Comparison of ENCODE assay signal across 19 mouse cellular contexts in genomic region chr7:101498385-101498784, GRCm38 (mm10).
A peak's percentile ranks its signal among the peaks of the same experiment; 100 is the strongest.
DNase-seq lines count a peak whose midpoint lies in the region; ATAC-seq and TF ChIP-seq lines count a peak whose summit lies in the region.
"Had no signal": no experiment of that assay in that cellular context is flagged by ENCODE, and none has a peak within 500 bp of the region (broad histone marks: within the 10 kb centered on the region; RNA-seq: fewer than 3 reads in every experiment).

No protein-coding gene starts in this region.

- ATAC-seq in liver, embryonic 16.5 days (ENCODE audit: low read depth), result no peak
- ATAC-seq in megakaryocyte progenitor cell, adult 5-6 weeks (replicated peaks; ENCODE audit: poor library complexity), result peak; percentile 56
- no peak for ATAC-seq in midbrain, embryonic 13.5 days
- ATAC-seq: forebrain, embryonic 15.5 days; hindbrain, embryonic 16.5 days had no signal

- H3K36me3 ChIP-seq in heart, adult 2 months (ENCODE audit: control insufficient read depth, insufficient read depth, low read length), result no peaks in the 10 kb centered on the region
- no peaks in the 10 kb centered on the region for H3K36me3 ChIP-seq in liver, embryonic 16.5 days (ENCODE audit: control insufficient read depth, insufficient read depth)
- H3K36me3 ChIP-seq in midbrain, embryonic 13.5 days, result no peaks in the 10 kb centered on the region
- H3K36me3 ChIP-seq: embryonic facial prominence, embryonic 12.5 days; forebrain, embryonic 15.5 days; heart, embryonic 13.5 days; hindbrain, embryonic 12.5 days had no signal

- intact Hi-C loops in heart, adult 2 months (cut with DNase I), result no loop called here
- intact Hi-C loops in heart, postnatal 25 days (cut with DNase I), result no loop called here

- no peak for TF ChIP-seq EP300 in heart, adult 2 months (IDR thresholded peaks at IDR 0.05; ENCODE audit: insufficient read depth, low read depth, low read length)

- TF ChIP-seq CTCF in heart, adult 2 months (IDR thresholded peaks at IDR 0.05), result no peak
- TF ChIP-seq CTCF in bone marrow, adult 2 months (IDR thresholded peaks at IDR 0.05; ENCODE audit: control insufficient read depth, insufficient read depth, low read length), result no peak

- no peak overlapping the region for H3K4me3 ChIP-seq in heart, adult 2 months
- H3K4me3 ChIP-seq in liver, embryonic 16.5 days (ENCODE audit: low read depth, low read length), result no peak overlapping the region
- H3K4me3 ChIP-seq in bone marrow, adult 2 months (replicated peaks; ENCODE audit: control insufficient read depth, low read depth, low read length), result no peak overlapping the region
- no peak overlapping the region for H3K4me3 ChIP-seq in midbrain, embryonic 13.5 days (replicated peaks)
- H3K4me3 ChIP-seq: embryonic facial prominence, embryonic 12.5 days; forebrain, embryonic 15.5 days; heart, embryonic 13.5 days; hindbrain, embryonic 12.5 days had no signal

- peaks cover 13% of the 10 kb centered on the region for H3K4me1 ChIP-seq in heart, adult 2 months (ENCODE audit: control insufficient read depth, insufficient read depth, low read length)
- H3K4me1 ChIP-seq in liver, embryonic 16.5 days (ENCODE audit: control insufficient read depth, low read depth, low read length), result no peaks in the 10 kb centered on the region
- peaks cover 18% of the 10 kb centered on the region for H3K4me1 ChIP-seq in bone marrow, adult 2 months (ENCODE audit: control insufficient read depth, insufficient read depth, low read length)
- H3K4me1 ChIP-seq in midbrain, embryonic 13.5 days (replicated peaks), result peaks cover 5% of the 10 kb centered on the region; the same call in 1 of the 2 replicates
- H3K4me1 ChIP-seq: embryonic facial prominence, embryonic 12.5 days; forebrain, embryonic 15.5 days; heart, embryonic 13.5 days; hindbrain, embryonic 12.5 days had no signal

- no peaks in the 10 kb centered on the region for H3K27me3 ChIP-seq in heart, adult 2 months (ENCODE audit: control insufficient read depth, insufficient read depth, low read length)
- no peaks in the 10 kb centered on the region; the same call in 1 of the 2 replicates for H3K27me3 ChIP-seq in liver, embryonic 16.5 days (ENCODE audit: control insufficient read depth, insufficient read depth, low read depth, low read length)
- 0 out of 2 replicates have a peak, but pooled peaks cover 9% of the 10 kb centered on the region for H3K27me3 ChIP-seq in midbrain, embryonic 13.5 days

- H3K4me2 ChIP-seq in liver, embryonic 16.5 days (ENCODE audit: low read depth, low read length), result no peak overlapping the region
- no peak overlapping the region for H3K4me2 ChIP-seq in midbrain, embryonic 13.5 days (replicated peaks)
- H3K4me2 ChIP-seq: embryonic facial prominence, embryonic 12.5 days; forebrain, embryonic 15.5 days; heart, embryonic 13.5 days; hindbrain, embryonic 12.5 days had no signal

- no peak for DNase-seq in heart, adult 2 months
- no peak for DNase-seq in heart, postnatal 25 days (ENCODE audit: low spot score)
- no peak for DNase-seq in liver
- DNase-seq: adrenal gland, adult 8-10 months; adrenal gland, postnatal 36 days; cerebellum, adult 11-12 months; cerebellum, adult 9-10 months; cerebellum, postnatal 25 days; gastrocnemius, postnatal 10 days; heart, postnatal 4 days had no signal

- peak overlapping the region; percentile 55 for H3K27ac ChIP-seq in heart, adult 2 months
- H3K27ac ChIP-seq in liver, embryonic 16.5 days (ENCODE audit: low read length), result peak overlapping the region; percentile 61
- H3K27ac ChIP-seq in bone marrow, adult 2 months (ENCODE audit: control insufficient read depth, insufficient read depth, low read depth, low read length, poor library complexity), result peak overlapping the region; percentile 87
- no peak overlapping the region for H3K27ac ChIP-seq in midbrain, embryonic 13.5 days
- H3K27ac ChIP-seq: embryonic facial prominence, embryonic 12.5 days; forebrain, embryonic 15.5 days; heart, embryonic 13.5 days; hindbrain, embryonic 12.5 days had no signal

- no peak overlapping the region for H3K9ac ChIP-seq in heart, adult 2 months (ENCODE audit: low read depth, low read length)
- H3K9ac ChIP-seq in liver, embryonic 16.5 days (ENCODE audit: low read depth, low read length), result no peak overlapping the region
- H3K9ac ChIP-seq in midbrain, embryonic 13.5 days (replicated peaks), result no peak overlapping the region
- H3K9ac ChIP-seq: embryonic facial prominence, embryonic 12.5 days; forebrain, embryonic 15.5 days; heart, embryonic 13.5 days; hindbrain, embryonic 12.5 days had no signal

- TF ChIP-seq POLR2A in heart, adult 2 months (IDR thresholded peaks at IDR 0.05; ENCODE audit: insufficient read depth, low read depth, low read length), result no peak
- no peak for TF ChIP-seq POLR2A in bone marrow, adult 2 months (IDR thresholded peaks at IDR 0.05; ENCODE audit: borderline replicate concordance, control insufficient read depth, low read depth, low read length)

- H3K9me3 ChIP-seq in liver, embryonic 16.5 days (replicated peaks; ENCODE audit: control insufficient read depth, low read length), result no peaks in the 10 kb centered on the region
- no peaks in the 10 kb centered on the region for H3K9me3 ChIP-seq in midbrain, embryonic 13.5 days
- H3K9me3 ChIP-seq: embryonic facial prominence, embryonic 12.5 days; forebrain, embryonic 15.5 days; heart, embryonic 13.5 days; hindbrain, embryonic 12.5 days had no signal

- 42% methylated on average over 3 of the region's 3 CpGs for WGBS in heart, adult 2 months
- 59% methylated on average over 3 of the region's 3 CpGs for WGBS in liver, embryonic 16.5 days (ENCODE audit: insufficient replicate concordance)
- 41% methylated on average over 3 of the region's 3 CpGs for WGBS in bone marrow, adult 2 months
- whole genome bisulfite sequencing in midbrain, embryonic 13.5 days, result 82% methylated on average over 3 of the region's 3 CpGs

- H3K79me2 ChIP-seq in heart, adult 2 months (replicated peaks; ENCODE audit: control insufficient read depth, insufficient read depth, low read length), result no peaks in the 10 kb centered on the region
